Mouse (Mus musculus): ENCODE data around the gene Egln1. TPM values are rescaled to one million over a fixed set of nuclear protein-coding genes. Genes with fewer than 3 reads are reported as not detected.

The Egln1 gene
- total and polyA plus RNA-seq, 2 experiments from 2014 or later = 13.6 to 42.1 TPM

GRCm38 (mm10) chr8:124978026-124978425, 28.9 kb upstream of the Egln1 start:
- H3K27ac ChIP-seq (ENCODE audit: low read depth, low read length) = no peak overlapping the region
- TF ChIP-seq CTCF (IDR thresholded peaks at IDR 0.05) = no peak
- no peaks in the 10 kb centered on the region for H3K9me3 ChIP-seq (ENCODE audit: low read length)
- H3K4me3 ChIP-seq (ENCODE audit: low read depth, low read length) = no peak overlapping the region
- WGBS = 86% methylated on average over 7 of the region's 7 CpGs
- ATAC-seq (ENCODE audit: low FRiP score) (no peak), DNase-seq (ENCODE audit: low spot score) (no peak)
- H3K36me3 ChIP-seq (ENCODE audit: insufficient read depth, low read length) = no peaks in the 10 kb centered on the region
- H3K9ac ChIP-seq (replicated peaks; ENCODE audit: low read length, poor library complexity, severe bottlenecking) = no peak overlapping the region
- H3K4me1 ChIP-seq (ENCODE audit: insufficient read depth, low read length) = no peaks in the 10 kb centered on the region
- no peak overlapping the region for H3K4me2 ChIP-seq (ENCODE audit: low read depth, low read length, poor library complexity, severe bottlenecking)
- no peaks in the 10 kb centered on the region for H3K27me3 ChIP-seq (ENCODE audit: insufficient read depth, low read length)

DNA sequence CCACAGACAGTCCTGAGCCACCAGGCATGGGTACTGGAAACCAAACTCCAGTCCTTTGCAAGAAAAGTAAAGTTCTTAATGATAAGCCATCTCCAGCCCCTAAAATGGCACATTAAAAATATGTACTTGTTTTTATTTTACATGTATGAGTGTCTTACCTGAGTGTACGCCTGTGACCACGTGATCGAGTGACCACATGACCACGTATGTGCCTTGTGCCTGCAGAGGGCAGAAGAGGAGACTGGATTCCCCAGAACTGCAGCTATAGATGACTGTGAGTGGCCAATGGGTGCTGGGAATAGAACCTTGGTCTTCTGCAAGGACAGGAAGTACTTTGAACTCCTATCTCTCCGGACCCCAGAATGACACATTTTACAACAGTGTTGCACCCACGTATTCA, 27.1 kb upstream of the Egln1 start:
- Histone ChIP-seq H3K27me3 (ENCODE audit: insufficient read depth, low read length) (no peaks in the 10 kb centered on the region), H3K4me3 (ENCODE audit: low read depth, low read length) (no peak overlapping the region), H3K9ac (replicated peaks; ENCODE audit: low read length, poor library complexity, severe bottlenecking) (no peak overlapping the region), H3K4me1 (ENCODE audit: insufficient read depth, low read length) (no peaks in the 10 kb centered on the region), H3K36me3 (ENCODE audit: insufficient read depth, low read length) (no peaks in the 10 kb centered on the region), H3K4me2 (ENCODE audit: low read depth, low read length, poor library complexity, severe bottlenecking) (no peak overlapping the region), H3K27ac (ENCODE audit: low read depth, low read length) (no peak overlapping the region), H3K9me3 (ENCODE audit: low read length) (no peaks in the 10 kb centered on the region)
- no peak for ATAC-seq (ENCODE audit: low FRiP score)
- no peak for TF ChIP-seq CTCF (IDR thresholded peaks at IDR 0.05)
- no peak for DNase-seq (ENCODE audit: low spot score)
- 89% methylated on average over 6 of the region's 6 CpGs for WGBS

- Histone ChIP-seq H3K4me2 (ENCODE audit: low read depth, low read length, poor library complexity, severe bottlenecking) (no peak overlapping the region), H3K4me3 (ENCODE audit: low read depth, low read length) (no peak overlapping the region), H3K36me3 (ENCODE audit: insufficient read depth, low read length) (no peaks in the 10 kb centered on the region), H3K27ac (ENCODE audit: low read depth, low read length) (no peak overlapping the region), H3K9ac (replicated peaks; ENCODE audit: low read length, poor library complexity, severe bottlenecking) (no peak overlapping the region), H3K9me3 (ENCODE audit: low read length) (no peaks in the 10 kb centered on the region), H3K27me3 (ENCODE audit: insufficient read depth, low read length) (no peaks in the 10 kb centered on the region), H3K4me1 (ENCODE audit: insufficient read depth, low read length) (no peaks in the 10 kb centered on the region)
- TF ChIP-seq CTCF (IDR thresholded peaks at IDR 0.05) = no peak
- no peak for DNase-seq (ENCODE audit: low spot score)
- ATAC-seq (ENCODE audit: low FRiP score) = no peak
- WGBS = 77% methylated on average over 4 of the region's 4 CpGs
Observed at GRCm38 (mm10) chr8:124974254-124974653, 25.1 kb upstream of the Egln1 start.

- WGBS = 84% methylated on average over 8 of the region's 8 CpGs
- H3K4me3 ChIP-seq (ENCODE audit: low read depth, low read length) = no peak overlapping the region
- H3K27me3 ChIP-seq (ENCODE audit: insufficient read depth, low read length) = no peaks in the 10 kb centered on the region
- H3K36me3 ChIP-seq (ENCODE audit: insufficient read depth, low read length) = no peaks in the 10 kb centered on the region
- H3K9me3 ChIP-seq (ENCODE audit: low read length) = no peaks in the 10 kb centered on the region
- H3K4me1 ChIP-seq (ENCODE audit: insufficient read depth, low read length) = no peaks in the 10 kb centered on the region
- ATAC-seq (ENCODE audit: low FRiP score) (no peak), DNase-seq (ENCODE audit: low spot score) (no peak)
- no peak overlapping the region for H3K27ac ChIP-seq (ENCODE audit: low read depth, low read length)
- no peak overlapping the region for H3K4me2 ChIP-seq (ENCODE audit: low read depth, low read length, poor library complexity, severe bottlenecking)
- H3K9ac ChIP-seq (replicated peaks; ENCODE audit: low read length, poor library complexity, severe bottlenecking) = no peak overlapping the region
- TF ChIP-seq CTCF (IDR thresholded peaks at IDR 0.05) = no peak
Observed at GRCm38 (mm10) chr8:124973221-124973620, 24.1 kb upstream of the Egln1 start.

- no peak for DNase-seq (ENCODE audit: low spot score)
Observed at GRCm38 (mm10) chr8:124970312-124970933, 21.3 kb upstream of the Egln1 start.

GRCm38 (mm10) chr8:124964966-124965365, 15.8 kb upstream of the Egln1 start:
- Histone ChIP-seq H3K9me3 (ENCODE audit: low read length) (no peaks in the 10 kb centered on the region), H3K4me1 (ENCODE audit: insufficient read depth, low read length) (no peaks in the 10 kb centered on the region), H3K27me3 (ENCODE audit: insufficient read depth, low read length) (no peaks in the 10 kb centered on the region), H3K9ac (replicated peaks; ENCODE audit: low read length, poor library complexity, severe bottlenecking) (no peak overlapping the region), H3K27ac (ENCODE audit: low read depth, low read length) (no peak overlapping the region), H3K4me2 (ENCODE audit: low read depth, low read length, poor library complexity, severe bottlenecking) (no peak overlapping the region), H3K4me3 (ENCODE audit: low read depth, low read length) (no peak overlapping the region), H3K36me3 (ENCODE audit: insufficient read depth, low read length) (no peaks in the 10 kb centered on the region)
- no peak for TF ChIP-seq CTCF (IDR thresholded peaks at IDR 0.05)
- WGBS = 92% methylated on average over 8 of the region's 8 CpGs
- no peak for DNase-seq (ENCODE audit: low spot score)
- ATAC-seq (ENCODE audit: low FRiP score) = no peak

More at GRCm38 (mm10) chr8:124970312-124970933, 21.3 kb upstream of the Egln1 start:
- no peak for ATAC-seq (ENCODE audit: low FRiP score)
- no peak overlapping the region for H3K4me3 ChIP-seq (ENCODE audit: low read depth, low read length)
- TF ChIP-seq CTCF (IDR thresholded peaks at IDR 0.05) = no peak
- 84% methylated on average over 6 of the region's 6 CpGs for WGBS
- no peak overlapping the region for H3K4me2 ChIP-seq (ENCODE audit: low read depth, low read length, poor library complexity, severe bottlenecking)
- H3K27me3 ChIP-seq (ENCODE audit: insufficient read depth, low read length) = no peaks in the 10 kb centered on the region
- H3K9me3 ChIP-seq (ENCODE audit: low read length) = no peaks in the 10 kb centered on the region
- no peak overlapping the region for H3K9ac ChIP-seq (replicated peaks; ENCODE audit: low read length, poor library complexity, severe bottlenecking)
- no peaks in the 10 kb centered on the region for H3K4me1 ChIP-seq (ENCODE audit: insufficient read depth, low read length)
- H3K36me3 ChIP-seq (ENCODE audit: insufficient read depth, low read length) = no peaks in the 10 kb centered on the region
- H3K27ac ChIP-seq (ENCODE audit: low read depth, low read length) = no peak overlapping the region

All from midbrain, postnatal 0 days (tissue).